Mouse (Mus musculus) heart, embryonic 16.5 days (tissue): ENCODE measurements at regions not wholly inside any gene's neighbourhood (a gene's known extent, or its start where the extent isn't known, plus 50 kb on each side); places are given as distances from the start of the nearest gene placed in this dataset.

Source experiments
- ATAC-seq: fragments of 200-750 bp; cut with Nextera tagmentation; replicated peaks from 2 replicates; pipeline ENCODE4 v1.8.0; 2017; ENCODE audit warnings: moderate number of reproducible peaks; ENCODE audit not compliant: insufficient read depth, low FRiP score; ENCODE audit errors: extremely low read depth
- H3K27ac ChIP-seq: fragments of 300-500 bp; sonication (generic); 2 replicates; pipeline ENCODE4 v1.5.1; 2014; ENCODE audit warnings: mild to moderate bottlenecking, low read length, control low read depth, moderate library complexity
- H3K27me3 ChIP-seq: fragments of 300-500 bp; sonication (generic); 2 replicates; pipeline ENCODE4 v1.6.1; 2014; ENCODE audit warnings: low read length, mixed read lengths; ENCODE audit not compliant: control insufficient read depth, insufficient read depth
- H3K36me3 ChIP-seq: fragments of 300-500 bp; sonication (generic); 2 replicates; pipeline ENCODE4 v1.6.1; 2014; ENCODE audit not compliant: control insufficient read depth, insufficient read depth
- H3K4me1 ChIP-seq: fragments of 300-500 bp; sonication (generic); 2 replicates; pipeline ENCODE4 v1.6.1; 2014; ENCODE audit warnings: low read length, mixed read lengths; ENCODE audit not compliant: control insufficient read depth, insufficient read depth
- H3K4me2 ChIP-seq: fragments of 300-500 bp; sonication (generic); 2 replicates; pipeline ENCODE4 v1.6.1; 2014; ENCODE audit warnings: low read depth, mild to moderate bottlenecking, control low read depth, low read length
- H3K4me3 ChIP-seq: fragments of 300-500 bp; sonication (generic); 2 replicates; pipeline ENCODE4 v1.5.1; 2014; ENCODE audit warnings: mild to moderate bottlenecking, control low read depth, low read length
- H3K9ac ChIP-seq: fragments of 300-500 bp; sonication (generic); 2 replicates; pipeline ENCODE4 v1.6.1; 2014; ENCODE audit warnings: low read length, control low read depth
- H3K9me3 ChIP-seq: fragments of 300-500 bp; sonication (generic); replicated peaks from 2 replicates; pipeline ENCODE4 v1.6.1; 2016; ENCODE audit warnings: low read length; ENCODE audit not compliant: control insufficient read depth
- WGBS: fragments of 180-500 bp; shearing (Covaris S2); extraction: QIAGEN DNeasy Blood & Tissue Kit; methylation state at CpG from one replicate; pipeline ENCODE4 v1.1.7; 2014; 5-methylcytosine and 5-hydroxymethylcytosine counted together

DNA sequence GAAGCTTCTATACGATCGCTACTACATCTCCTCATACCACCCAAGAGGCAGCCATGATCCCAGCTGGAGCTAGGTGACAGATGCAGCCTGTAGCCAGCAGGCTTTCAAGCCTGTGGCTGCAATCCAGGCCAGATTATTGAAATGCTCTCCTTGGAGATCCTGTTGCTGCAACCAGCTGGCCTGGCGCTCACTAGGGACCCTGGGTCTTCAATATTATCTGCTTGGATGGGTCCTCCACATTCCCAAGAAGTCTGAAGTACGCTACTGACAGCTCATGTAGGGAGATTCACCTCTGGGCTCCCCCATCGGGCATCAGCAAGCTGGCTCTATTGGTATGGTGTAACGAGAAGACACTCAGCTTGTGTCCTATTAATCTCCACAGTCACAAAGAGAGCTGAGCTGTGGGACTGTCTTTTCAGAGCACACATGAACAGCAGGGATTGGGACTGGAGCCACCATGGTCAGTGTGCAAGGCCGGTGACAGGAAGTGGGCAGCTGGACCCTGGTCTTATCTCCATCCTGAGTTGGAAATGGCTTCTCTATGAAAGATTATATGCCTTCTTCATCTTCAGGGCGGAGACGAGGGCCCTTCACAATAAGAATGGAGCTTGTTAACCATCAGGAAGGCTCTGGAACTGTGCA is 93.6 kb upstream of the Neo1 start:
- H3K9me3 ChIP-seq = no peaks in the 10 kb centered on the region
- H3K4me3 ChIP-seq = no peak overlapping the region
- H3K4me1 ChIP-seq = peaks cover 13% of the 10 kb centered on the region
- H3K4me2 ChIP-seq = no peak overlapping the region
- H3K36me3 ChIP-seq = no peaks in the 10 kb centered on the region
- WGBS = 76% methylated on average over 9 of the region's 9 CpGs
- H3K9ac ChIP-seq = no peak overlapping the region
- H3K27me3 ChIP-seq = no peaks in the 10 kb centered on the region
- H3K27ac ChIP-seq = no peak overlapping the region
- no peak for ATAC-seq

DNA sequence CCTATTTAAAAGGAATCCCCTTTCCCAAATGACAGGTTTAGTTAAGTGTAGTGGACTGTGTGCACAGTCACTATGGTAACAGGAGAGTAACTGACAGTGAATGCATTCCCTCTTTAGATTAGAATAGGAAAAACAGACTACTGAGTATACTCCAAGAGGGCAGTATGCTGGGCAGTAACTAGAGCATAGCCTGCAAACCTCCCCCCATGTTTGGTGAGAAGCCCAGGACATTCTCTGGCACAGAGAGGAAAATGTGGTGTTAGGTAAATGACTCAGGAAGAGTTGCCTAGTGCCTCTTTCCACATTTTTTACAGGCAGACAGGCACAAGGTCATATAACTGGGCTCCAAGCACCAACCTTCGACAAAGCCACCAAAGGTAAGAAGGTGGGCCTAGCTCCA is 93.0 kb upstream of the Neo1 start:
- H3K4me2 ChIP-seq = no peak overlapping the region
- no peak overlapping the region for H3K27ac ChIP-seq
- no peak overlapping the region for H3K4me3 ChIP-seq
- no peak for ATAC-seq
- no peak overlapping the region for H3K9ac ChIP-seq
- WGBS = 92% methylated on average over 1 of the region's 1 CpGs
- H3K27me3 ChIP-seq = no peaks in the 10 kb centered on the region
- H3K36me3 ChIP-seq = no peaks in the 10 kb centered on the region
- no peaks in the 10 kb centered on the region for H3K9me3 ChIP-seq
- H3K4me1 ChIP-seq = peaks cover 8% of the 10 kb centered on the region

DNA sequence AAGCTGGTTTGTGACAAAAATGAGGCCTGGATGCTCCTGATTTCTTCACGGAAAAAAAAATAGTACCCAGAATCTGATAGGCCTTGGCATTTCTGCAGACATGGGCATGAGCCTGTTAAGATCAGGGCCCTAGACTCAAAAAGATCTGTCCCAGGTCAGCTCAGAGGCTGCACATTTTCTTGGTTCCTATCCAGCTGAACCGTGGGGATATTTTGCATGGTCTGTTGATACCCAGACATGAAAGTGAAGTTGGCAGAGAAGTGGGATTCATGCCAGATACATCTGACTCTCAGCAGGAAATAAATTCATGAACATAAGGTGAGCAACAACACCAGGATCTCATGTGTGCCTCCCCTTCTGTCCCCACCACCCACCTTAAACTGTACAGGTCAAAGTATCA is 91.8 kb upstream of the Neo1 start:
- Histone ChIP-seq H3K4me1 (no peaks in the 10 kb centered on the region), H3K36me3 (no peaks in the 10 kb centered on the region), H3K4me2 (no peak overlapping the region), H3K27me3 (no peaks in the 10 kb centered on the region), H3K27ac (no peak overlapping the region), H3K4me3 (no peak overlapping the region), H3K9me3 (no peaks in the 10 kb centered on the region), H3K9ac (no peak overlapping the region)
- WGBS = 53% methylated on average over 2 of the region's 2 CpGs
- no peak for ATAC-seq

DNA sequence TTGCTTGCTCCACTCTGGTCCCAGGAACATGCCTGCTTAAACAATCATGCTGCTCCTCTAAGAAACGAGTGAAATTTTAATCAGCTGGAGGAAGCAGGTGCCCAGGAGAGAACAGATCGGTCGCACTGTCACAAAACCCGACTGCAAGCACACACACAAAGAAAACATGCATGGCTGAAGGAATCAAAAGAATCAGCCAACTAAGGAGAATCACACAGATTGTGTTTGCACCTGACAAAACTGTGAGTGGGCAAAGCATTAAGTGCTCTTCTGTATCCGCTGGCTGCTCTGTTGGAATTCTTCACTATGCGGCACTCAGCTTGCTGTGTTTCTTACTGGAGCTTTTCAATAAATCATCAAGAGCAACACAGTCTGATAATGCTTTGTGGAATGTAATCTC is 89.6 kb upstream of the Neo1 start:
- Histone ChIP-seq H3K9me3 (no peaks in the 10 kb centered on the region), H3K9ac (no peak overlapping the region), H3K27me3 (no peaks in the 10 kb centered on the region), H3K36me3 (no peaks in the 10 kb centered on the region), H3K4me3 (no peak overlapping the region), H3K4me1 (no peaks in the 10 kb centered on the region), H3K4me2 (no peak overlapping the region), H3K27ac (no peak overlapping the region)
- no peak for ATAC-seq
- WGBS = 68% methylated on average over 6 of the region's 6 CpGs

DNA sequence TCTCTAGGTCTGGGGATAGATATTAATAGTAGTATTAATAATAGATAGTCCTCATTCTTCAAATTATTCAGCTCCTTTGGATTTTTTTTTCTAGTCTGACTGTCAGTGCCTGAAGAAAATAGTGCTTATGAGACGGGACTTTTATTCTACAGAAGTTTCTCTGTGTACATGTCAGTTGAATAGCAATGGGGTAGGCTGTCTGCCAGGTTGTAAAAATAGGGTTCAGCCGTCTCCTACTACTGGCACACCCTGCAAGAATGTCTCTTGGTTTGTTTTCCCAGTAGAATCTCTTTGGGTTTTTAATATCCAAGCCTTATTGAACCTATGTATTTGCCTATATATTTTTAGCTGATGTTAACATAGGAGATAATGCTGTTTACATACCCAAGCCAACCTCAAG is 80.3 kb upstream of the Neo1 start:
- peaks cover 3% of the 10 kb centered on the region for H3K4me1 ChIP-seq
- 18% methylated on average over 2 of the region's 2 CpGs for WGBS
- no peaks in the 10 kb centered on the region for H3K36me3 ChIP-seq
- ATAC-seq = peak; percentile 55; the same call in 1 of the 2 replicates
- no peaks in the 10 kb centered on the region for H3K9me3 ChIP-seq
- no peak overlapping the region for H3K4me3 ChIP-seq
- H3K27ac ChIP-seq = no peak overlapping the region
- no peak overlapping the region for H3K9ac ChIP-seq
- H3K4me2 ChIP-seq = no peak overlapping the region
- H3K27me3 ChIP-seq = no peaks in the 10 kb centered on the region

DNA sequence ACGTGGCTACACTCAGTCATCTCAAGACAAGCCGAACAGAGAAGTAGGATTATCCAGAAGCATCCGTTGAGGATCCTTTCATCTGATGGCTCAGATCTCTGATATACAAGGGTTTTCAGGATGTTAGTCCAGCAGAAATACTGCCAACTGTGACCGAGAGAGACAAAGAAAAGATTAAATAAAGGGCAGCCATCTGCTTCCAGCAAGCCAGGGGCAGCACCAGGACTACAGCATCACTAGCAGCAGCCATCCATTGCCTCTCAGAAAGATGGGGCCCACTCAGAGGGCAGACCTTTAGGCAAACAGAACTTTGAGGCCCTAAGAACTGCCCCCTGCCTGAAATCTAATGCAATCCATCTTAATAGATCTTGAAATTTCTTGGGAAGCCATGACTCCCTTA is 77.6 kb upstream of the Neo1 start:
- Histone ChIP-seq H3K27ac (no peak overlapping the region), H3K9ac (no peak overlapping the region), H3K4me3 (no peak overlapping the region), H3K36me3 (no peaks in the 10 kb centered on the region), H3K27me3 (no peaks in the 10 kb centered on the region), H3K9me3 (no peaks in the 10 kb centered on the region), H3K4me1 (peaks cover 3% of the 10 kb centered on the region), H3K4me2 (no peak overlapping the region)
- ATAC-seq = no peak
- WGBS = 52% methylated on average over 4 of the region's 4 CpGs

DNA sequence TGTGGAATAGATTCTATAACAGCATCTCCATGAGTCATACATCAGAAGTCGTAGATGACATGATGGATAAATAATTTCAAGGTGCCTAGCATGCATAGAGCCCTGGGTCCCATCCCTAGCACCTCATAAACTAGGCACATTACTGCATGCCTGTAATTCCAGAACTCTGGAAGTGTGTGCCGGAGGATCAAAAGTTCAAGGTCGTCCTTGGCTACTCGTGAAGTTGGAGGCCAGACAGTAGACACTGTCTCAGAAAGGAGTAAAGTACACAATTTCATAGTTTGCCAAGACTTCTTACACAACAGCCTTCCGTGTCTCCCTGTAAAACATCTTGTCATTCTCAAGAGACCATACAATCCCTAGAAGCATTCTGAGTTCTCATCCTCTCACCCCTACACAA is 63.5 kb upstream of the Neo1 start:
- Histone ChIP-seq H3K4me3 (no peak overlapping the region), H3K4me2 (no peak overlapping the region), H3K27me3 (no peaks in the 10 kb centered on the region), H3K27ac (no peak overlapping the region), H3K9me3 (no peaks in the 10 kb centered on the region), H3K4me1 (no peaks in the 10 kb centered on the region), H3K36me3 (no peaks in the 10 kb centered on the region), H3K9ac (no peak overlapping the region)
- 60% methylated on average over 5 of the region's 5 CpGs for WGBS
- no peak for ATAC-seq

DNA sequence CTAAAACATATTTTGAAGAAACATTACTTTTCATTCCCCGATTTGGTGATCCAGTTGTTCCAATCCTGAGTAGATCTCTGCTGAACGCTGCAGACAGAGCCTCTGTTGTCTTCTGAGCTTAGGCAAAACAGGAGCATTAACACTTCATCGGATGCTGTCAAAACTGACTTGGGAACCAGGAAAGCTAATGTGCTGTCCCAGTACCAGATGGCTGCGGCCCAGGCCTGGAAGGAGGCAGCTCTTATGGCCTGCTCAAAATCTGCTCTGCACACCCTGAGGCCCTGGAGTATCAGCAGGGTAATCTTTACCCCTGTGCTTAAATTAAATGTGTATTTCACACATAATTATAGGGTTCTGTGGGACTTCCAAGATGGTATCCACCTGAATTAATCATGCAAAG is 61.3 kb upstream of the Neo1 start:
- Histone ChIP-seq H3K4me1 (no peaks in the 10 kb centered on the region), H3K27me3 (no peaks in the 10 kb centered on the region), H3K27ac (no peak overlapping the region), H3K9me3 (no peaks in the 10 kb centered on the region), H3K4me3 (no peak overlapping the region), H3K4me2 (no peak overlapping the region), H3K36me3 (no peaks in the 10 kb centered on the region), H3K9ac (no peak overlapping the region)
- ATAC-seq = no peak
- WGBS = 53% methylated on average over 4 of the region's 4 CpGs

DNA sequence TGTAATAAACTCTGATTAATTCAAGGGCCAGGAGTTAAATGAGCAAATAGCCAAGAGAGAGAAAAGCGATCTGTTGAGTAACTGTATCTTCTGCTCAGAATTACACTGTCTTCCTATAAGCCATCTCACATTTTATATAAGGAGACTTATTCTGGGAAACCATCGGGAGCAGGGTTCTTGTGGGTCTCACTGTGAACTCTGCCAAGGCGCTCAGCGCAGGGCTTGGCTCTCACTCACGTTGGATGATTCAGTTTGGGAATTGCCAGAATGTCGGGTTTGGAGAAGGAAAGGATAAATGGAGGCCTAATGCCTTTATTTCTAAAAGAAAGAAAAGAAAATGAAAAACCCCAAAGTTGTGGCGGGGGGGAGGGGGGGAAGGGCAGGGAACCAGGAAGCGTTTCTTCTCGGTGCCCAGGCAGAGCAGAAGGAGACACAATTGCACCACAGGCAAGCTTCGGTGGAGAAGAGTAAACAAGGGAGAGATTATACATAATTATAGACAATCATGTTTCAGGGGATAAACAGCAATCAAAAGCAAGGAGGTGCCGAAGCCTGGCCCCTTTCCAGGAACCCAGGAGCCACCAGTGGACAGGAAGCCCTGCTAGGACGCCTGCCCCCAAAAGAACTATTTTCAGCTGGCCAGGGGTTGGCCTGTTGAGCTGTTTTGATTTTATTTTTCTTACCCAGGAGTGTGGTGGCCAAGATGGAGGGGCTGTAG is 60.5 kb upstream of the Neo1 start:
- Histone ChIP-seq H3K4me2 (no peak overlapping the region), H3K9ac (no peak overlapping the region), H3K27me3 (no peaks in the 10 kb centered on the region), H3K4me3 (no peak overlapping the region), H3K9me3 (no peaks in the 10 kb centered on the region), H3K27ac (no peak overlapping the region), H3K36me3 (no peaks in the 10 kb centered on the region), H3K4me1 (no peaks in the 10 kb centered on the region)
- no peak for ATAC-seq
- 57% methylated on average over 12 of the region's 12 CpGs for WGBS
